Mouse (Mus musculus) urinary bladder, postnatal 36 days (tissue): ENCODE data around the gene Ap2a1.

ENCODE experiments used
- DNase-seq, 2 experiments: peaks; one replicate each; pipeline ENCODE4 v3.0.0; 2022; ENCODE audit warnings: low spot score in 2 of 2, mixed read lengths in 1 of 2

Gene Ap2a1

DNA sequence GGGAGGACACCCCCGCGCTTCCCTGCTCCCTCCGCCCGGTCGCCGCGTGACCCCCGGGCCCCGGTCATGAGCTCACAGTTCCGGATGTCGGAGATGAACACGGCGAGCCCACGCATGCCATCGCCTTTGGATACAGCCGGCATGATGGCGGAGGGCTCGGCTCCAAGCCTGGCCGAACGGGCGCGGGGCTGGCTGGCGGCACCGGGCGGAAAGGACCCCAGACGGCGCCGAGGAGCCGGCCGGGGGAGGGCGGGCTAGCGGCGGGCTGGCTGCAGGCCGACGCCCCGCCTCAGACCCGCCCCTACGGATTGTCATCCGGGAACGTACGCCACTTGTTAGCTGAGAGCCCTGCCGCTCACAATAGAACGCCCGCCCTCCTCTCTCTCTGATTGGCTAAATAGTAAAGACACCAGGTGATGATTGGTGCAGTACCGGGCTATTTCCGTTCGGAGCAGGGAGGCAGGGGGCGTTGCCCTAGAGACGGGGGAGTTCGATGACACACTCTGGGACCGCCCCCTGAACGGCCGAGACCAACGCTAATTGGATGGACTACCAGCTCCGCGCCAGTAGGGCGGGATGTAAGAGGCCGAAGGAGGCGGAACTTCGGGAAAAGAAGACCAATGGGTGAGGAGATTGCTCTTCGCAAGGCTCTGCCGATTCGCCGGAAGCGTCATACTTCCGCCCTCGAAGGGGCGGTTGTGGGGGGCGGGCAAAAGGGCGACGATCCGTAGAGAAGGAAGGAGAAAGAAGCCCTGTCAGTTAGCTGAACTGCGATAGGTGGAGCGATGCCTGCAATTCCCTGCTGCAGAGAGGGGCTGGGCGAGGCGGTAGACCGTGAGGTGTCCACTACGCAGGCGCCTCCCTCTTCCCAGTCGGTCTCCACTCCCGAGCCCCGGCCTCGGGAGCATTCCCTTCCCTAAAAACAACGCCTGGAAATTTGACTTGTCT, at the start of gene Ap2a1:
Gene Ap2a1, minus strand, starts transcription at position 293 of the 948 bp plus-strand sequence.
- peak; percentile 98 to 100 for DNase-seq

DNA sequence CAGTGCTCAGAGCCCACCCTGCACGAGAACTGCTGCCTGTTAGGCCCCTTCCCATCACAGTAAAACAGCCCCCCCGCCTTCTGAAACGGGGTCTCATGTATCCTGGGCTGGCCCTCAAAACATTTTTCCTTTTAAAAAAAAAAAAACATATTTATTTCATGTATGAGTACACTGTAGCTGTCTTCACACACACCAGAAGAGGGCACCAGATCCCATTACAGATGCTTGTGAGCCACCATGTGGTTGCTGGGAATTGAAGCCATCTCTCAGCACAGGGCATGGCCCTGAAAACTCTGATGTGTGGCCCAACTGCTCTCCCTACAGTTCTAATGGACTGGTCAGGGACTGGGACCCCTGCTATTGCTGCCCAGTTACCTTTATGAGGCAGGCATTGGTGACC, 49.0 kb upstream of the Ap2a1 start:
- DNase-seq: no peak

DNA sequence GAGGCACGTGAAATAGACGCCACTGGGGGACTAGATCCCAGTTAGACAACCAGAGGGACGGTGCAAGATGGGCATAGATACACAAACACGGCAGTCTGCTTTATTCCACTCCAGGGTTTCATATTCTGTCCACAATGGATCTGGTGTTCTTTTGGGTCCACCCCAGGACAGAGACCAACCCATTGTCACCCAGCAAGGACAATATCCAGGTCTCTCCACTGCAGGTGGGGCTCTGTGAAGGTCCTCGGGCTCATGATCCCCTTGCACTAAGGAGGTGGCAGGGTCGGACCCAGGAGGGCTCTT, 45.8 kb upstream of the Ap2a1 start:
- DNase-seq: no peak

DNA sequence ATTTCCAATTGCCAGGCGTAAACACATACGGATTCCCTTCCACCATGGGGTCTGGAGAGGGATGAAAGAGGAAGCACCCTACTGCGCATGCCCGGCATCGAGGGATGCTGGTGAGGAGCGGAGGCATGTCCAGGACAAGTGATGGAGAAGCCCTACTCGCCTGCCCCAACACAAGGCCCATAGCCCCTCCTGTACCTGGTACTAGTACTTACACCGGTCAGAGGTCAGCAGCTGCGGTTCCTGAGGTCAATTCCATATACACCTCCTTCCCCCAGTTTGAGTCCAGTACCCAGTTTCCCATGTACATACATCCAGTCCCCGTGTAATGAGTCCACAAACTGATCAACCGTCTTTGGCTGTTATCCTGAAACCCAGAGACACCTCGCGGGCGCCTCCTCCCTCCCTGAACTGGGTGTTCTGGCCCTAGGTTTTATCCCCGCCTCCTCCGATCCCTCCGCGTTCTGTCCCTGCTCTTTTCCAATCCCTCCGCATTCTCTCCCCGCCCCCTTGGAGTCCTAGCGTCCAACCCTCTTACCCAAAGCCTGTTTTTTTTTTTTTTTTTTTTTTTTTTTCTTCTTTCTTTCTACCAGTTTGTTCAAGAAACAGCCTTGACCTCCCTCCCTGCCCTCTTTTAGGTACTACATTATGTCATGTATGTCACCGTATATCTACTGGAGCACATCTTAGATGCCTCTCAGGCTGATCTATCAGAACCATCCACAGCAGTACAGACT, 45.3 kb upstream of the Ap2a1 start, which contains the start of gene Cpt1c:
Gene Cpt1c, minus strand, starts transcription at position 469 of the 734 bp plus-strand sequence.
- peak; percentile 56 to 81 for DNase-seq

DNA sequence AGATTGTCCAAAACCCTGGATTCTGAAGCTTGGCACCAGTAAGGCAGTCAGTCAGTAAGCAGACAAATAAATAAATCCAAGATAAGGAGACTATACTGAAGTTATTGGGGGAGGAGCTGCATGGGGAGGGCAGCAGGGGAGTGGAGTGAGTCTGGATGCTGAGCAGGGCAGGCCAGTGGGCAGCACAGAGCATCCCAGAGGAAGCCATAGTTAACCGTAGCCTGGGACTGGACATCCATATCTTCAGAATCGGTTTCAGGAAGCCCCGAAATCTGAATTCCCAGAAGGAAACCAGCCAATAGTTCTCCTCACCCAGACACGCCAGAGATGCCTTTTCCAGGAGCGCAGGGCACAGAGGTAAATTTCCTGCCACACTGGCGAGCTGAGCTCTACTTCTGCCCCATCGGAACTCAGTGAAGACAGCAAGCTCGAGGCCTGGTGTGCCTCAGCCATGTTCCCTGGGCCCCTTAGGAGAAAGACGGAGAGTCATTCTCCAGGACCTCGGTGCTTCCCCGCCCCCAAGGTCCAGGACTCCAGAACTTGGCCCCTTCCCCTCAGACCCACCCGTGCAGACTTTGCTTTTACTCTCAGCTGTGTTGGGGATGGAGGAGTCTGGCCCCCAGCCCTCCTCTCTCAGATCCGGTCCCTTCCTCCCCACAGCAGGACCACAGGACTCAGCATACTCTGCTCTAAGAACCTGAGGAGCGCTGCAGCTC, 44.3 kb upstream of the Ap2a1 start:
- DNase-seq: no peak

DNA sequence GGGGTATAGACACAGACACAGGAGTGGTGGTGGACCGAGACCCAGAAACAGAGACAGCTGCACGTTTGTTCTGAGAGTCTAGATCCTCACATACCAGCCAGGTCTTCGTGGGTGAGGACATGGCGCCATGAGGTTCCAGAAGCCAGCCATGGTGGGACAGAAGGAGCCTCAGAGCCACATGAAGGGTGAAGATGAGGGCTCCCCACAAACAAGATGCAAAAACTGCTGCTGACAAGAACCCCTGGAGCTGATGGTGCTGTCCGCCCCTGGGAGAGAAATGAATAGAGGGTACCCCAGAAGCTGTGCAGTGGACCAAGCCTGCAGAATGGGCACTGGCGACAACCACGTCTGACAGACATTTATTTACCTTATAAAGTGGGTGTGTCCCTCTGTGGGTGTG, 41.8 kb upstream of the Ap2a1 start:
- DNase-seq: no peak

DNA sequence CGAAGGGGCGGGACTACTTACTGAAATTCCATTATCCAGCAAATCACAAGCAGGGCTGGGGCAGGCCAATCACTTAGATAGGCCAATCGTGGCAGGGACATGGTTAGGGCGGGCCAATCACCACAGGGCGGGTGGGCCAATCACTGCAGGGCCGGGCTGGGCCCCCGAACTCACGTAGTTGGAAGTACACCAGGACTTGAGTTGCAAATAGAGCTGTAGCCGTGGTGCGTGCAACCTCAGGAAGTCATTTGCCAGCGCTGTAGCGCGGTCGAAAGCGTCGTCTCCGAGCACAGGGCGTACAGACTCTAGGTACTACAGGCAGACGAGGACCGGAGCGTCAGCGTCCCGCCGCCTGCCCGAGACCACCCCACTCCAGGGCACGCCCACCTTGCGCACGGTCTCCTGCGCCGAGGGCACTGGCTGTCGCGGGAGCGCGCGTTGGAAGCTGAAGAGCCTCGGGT, 41.0 kb upstream of the Ap2a1 start:
- peak; percentile 69 to 85 for DNase-seq

DNA sequence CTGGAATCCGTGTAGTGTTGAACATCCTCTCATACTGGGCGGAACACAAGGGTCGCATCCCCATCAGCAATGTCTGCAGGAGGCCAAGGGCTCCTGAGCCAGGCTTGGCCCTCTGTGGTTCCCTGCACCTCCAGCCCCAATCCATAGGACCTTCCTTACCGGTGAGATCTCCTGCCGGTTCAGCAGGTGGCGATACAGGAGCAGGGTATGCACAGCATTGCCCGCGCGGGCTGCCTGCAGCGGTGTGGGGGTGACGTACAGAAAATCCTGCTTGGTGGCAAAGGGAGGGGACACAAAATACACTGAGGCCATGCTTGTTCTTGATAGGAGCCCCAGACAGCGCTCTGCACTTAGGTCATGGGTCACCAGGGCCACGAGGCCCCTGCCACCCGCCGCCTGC, 37.3 kb upstream of the Ap2a1 start:
- DNase-seq: no peak

DNA sequence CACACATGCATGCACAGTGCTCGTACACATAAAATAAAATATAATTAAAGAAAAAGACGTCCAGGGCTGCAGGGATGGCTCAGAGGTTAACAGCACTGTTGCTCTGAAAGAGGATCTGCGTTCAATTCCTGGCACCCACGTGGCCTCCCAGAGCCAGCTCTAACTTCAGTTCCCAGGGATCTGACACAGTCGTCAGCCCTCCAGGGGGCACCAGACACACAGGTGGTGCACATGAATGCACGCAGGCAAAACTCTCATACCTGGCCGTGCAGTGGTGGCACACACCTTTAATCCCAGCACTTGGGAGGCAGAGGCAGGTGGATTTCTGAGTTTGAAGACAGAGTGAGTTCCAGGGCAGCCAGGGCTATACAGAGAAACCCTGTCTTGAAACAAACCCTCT, 36.7 kb upstream of the Ap2a1 start:
- DNase-seq: no peak

DNA sequence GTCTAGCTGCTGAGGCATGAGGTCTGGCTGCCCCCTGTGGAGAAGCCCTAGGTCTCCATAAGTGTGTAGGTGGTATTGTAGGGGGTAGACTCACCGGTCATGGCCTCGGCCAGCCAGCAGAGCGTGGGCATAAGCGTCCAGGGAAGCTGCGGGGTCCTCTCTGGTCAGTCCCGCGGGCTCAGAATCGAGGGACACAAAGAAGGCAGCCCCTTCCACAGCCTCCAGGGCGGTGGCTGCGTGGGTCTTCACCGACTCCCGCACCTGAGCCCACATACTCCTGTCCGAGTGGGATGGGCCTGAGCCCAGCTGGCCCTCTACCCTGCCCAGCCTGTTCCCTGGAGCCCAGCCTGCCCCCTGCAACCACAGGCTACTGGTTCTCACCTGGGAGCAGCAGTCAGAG, 35.7 kb upstream of the Ap2a1 start:
- no peak for DNase-seq

DNA sequence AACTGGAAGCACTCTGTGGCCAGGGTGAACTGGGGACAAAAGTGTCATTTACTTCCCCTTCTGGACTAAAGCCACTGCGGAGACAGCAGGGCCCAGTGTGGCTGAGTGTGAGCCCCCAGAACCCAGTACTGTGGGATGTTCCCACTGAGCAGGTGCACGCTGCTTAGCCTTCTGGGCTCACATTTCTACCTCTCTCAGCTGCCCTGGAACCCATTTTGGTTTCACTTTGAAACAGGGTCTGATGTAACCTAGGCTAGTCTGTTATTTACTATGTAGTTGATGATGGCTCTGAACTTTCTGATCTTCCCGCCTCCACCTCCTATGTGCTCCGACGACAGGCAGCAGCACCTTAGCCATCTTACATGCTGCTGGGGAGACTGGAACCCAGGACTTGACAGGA, 33.5 kb upstream of the Ap2a1 start:
- no peak for DNase-seq

DNA sequence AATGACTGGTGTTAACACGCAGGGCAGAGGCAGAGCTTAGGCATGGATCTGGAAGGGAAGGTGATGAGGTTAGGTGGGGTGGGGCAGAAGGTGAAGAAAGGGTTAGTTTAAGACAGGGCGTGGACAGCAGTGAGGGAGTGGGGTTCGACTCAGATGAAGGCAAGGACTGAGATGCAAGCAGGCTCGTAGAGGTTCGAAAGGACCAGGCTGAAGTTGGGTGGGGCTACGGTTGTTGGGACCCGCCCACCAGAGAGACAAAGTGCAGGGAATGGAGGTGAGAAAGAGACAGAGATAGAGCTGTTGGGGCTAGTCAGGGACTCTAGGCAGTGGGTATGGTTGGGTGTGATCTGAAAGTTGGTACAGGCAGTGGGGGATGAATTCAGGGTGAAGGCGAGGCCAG, 33.0 kb upstream of the Ap2a1 start:
- DNase-seq: no peak

DNA sequence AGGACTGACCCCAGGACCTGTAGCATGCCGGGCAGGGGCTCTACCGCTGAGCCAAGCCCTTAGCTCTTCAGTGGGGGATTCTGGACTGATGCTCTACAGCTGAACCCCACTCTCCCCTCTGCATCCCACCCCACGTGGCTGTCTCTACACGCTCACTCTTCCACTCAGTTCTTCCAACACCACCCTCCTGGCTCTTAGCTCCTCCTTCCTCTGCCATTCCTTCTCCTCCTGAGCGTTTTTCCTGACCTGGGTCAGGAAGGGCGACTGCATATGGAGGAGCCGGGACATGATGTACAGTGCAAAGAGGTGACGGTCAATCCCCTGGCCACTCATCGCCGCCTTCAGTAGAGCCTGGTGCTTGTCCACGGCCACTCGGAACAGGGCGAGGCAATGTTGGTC, 31.2 kb upstream of the Ap2a1 start:
- no peak for DNase-seq

DNA sequence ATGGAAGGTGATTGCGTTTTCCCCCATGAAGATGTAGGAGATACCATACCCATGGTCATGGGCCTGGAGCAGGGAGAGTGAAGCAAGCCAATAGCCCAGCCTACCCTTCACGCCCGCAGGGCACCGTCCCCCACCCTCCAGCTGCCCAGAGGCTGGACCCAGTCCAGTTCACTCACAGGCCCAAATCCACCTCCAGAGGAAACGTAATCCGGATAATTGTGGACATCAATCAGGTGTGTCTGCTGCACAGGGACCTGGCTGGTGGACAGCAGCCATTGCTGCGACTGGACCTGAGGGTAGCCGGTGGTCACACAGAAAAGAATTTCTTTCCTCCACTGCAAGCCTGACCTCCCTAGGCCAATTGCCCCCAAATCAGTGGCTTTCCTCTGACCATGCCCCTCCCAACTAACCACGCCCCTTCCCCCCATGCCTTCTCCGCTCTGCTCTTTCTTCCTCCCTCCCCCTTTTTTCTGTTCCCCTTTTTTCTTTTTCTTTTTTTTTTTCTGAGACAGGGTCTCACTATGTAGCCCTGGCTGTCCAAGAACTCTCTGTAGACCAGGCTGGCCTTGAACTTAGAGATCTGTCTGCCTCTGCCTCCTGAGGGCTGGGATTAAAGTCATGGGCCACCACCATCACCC, 30.7 kb upstream of the Ap2a1 start:
- DNase-seq: no peak

DNA sequence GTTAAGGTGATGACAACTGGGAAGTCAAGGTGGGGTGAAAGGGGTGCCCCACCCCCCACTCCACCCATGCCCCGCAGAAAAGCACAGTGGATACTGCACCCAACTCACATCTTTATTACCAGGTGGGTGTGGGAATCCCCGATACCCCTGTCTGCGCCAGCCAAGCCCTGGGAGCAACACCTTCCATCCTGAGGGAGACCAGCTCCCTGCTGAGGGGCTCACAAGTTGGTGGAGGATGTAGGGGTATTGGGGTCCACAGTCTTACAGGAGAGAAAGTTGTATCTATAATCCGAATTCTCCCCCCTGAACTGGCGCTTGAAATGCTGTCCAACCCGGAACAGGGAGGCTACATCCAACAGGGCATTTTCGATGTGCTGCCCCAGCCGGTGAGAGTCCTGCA, 30.0 kb upstream of the Ap2a1 start:
- DNase-seq: no peak

DNA sequence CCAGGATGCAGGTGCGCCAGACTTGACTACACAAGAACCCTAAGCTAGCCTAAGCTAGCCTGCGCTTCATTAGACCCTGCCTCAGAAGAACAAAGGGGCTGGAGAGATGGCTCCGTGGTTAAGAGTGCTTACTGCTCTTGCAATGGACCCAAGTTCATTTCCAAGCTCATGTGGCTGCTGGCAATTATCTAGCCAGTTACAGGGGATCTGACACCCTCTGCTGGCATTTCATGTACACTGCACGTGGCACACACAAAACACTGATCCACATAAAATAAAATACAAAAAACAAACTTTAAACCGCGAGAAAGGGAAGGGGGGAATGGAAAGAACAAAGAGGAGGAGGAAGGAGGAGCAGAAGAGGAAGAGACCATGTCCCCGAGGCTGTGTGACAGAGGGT, 28.9 kb upstream of the Ap2a1 start:
- DNase-seq: peak in 1 of 2 experiments; percentile 43

DNA sequence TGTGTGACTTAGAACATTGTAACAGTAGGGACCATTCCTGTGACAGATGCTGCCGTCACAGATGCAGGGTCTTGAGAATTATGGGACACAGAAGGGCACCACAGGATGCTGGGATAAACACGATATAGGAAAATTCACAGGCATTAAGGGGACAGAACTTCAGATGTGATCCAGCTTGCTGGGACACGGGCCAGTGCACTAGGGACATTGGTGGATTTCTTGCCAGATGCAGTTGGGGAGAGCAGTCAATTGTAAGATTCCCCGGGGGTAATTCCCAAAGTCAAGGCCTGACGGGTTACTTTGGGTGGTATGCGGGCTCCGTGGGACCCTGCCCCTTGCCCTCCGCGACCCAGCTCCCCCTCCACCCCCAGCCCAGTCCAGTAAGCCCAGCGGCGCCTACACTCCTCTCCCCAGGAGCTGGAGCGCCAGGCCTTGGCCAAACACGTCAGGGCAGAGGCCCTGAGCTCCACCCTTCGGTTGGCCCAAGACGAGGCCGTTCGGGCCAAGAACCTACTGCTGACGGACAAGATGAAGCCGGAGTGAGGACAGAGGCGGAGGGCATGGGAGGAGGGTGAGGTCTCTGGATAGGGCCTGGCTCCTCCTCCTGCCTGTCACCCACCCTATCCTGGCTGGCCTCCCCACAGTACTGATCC, 28.0 kb upstream of the Ap2a1 start:
- DNase-seq: peak; percentile 49 to 77

DNA sequence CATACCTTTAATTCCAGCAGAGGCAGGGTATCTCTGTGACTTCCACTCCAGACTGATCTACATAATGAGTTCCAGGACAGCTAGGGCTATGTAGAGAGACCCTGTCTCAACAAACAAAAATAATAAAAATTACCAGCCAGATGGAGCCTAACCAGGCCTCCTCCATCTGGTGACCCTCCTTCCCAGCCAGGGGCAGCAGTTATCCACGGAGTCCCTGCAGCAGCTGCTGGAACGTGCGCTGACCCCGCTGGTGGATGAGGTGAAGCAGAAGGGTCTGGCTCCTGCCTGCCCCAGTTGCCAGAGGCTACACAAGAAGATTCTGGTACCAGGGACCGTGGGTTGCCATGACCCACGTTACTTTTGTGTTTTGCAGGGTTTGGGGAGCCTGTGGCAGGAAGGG, 27.0 kb upstream of the Ap2a1 start:
- no peak for DNase-seq

DNA sequence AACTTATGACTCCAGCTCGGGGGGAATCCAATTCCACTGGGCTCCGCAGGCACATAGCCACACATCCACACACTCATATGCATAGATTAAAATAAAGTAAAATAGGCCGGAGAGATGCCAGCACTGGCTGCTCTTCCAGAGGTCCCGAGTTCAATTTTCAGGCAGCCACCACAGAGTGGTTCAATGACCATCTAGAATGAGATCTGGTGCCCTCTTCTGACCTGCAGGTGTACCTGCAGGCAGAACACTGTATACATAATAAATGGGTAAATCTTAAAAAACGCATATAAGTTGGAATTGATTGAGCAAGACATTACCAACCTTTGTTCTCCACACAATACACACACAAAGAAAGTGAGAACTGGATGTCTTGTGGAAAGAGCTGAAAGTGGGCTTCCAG, 26.3 kb upstream of the Ap2a1 start:
- DNase-seq: no peak

DNA sequence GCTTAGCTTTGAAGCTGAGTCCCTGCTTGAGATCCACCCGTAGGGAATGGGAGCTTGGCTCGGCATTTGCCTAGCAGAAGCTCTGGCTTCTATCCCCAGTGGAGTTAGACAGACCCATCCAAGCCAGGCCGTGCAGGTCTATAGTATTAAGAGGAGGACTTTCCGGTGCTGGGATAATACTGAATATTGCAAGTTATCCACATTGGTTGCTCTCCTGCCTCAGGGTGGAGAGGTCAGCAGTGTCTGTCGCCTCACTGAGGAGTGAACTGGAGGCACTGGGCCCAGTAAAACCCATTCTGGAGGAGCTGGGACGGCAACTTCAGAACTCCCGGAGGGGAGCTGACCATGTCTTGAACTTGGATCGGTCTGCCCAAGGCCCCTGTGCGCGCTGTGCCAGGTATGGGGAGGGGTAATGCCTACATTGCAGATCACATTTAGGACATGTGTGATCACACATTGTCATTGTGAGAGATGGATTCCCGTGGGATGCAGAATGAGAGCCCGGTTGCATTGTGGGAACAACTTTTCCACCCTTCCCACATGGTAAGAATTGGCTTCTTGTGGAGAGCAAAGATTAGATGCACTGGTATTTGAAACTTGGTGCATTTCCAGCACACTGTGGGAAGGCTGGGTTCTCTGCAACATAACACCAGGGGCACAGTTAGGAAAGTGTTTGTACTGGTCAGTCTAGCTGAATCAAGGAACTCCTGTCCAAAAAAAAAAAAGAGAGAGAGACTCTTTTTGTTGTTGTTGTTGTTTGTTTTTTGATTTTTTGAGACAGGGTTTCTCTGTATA, 25.0 kb upstream of the Ap2a1 start:
- no peak for DNase-seq

DNA sequence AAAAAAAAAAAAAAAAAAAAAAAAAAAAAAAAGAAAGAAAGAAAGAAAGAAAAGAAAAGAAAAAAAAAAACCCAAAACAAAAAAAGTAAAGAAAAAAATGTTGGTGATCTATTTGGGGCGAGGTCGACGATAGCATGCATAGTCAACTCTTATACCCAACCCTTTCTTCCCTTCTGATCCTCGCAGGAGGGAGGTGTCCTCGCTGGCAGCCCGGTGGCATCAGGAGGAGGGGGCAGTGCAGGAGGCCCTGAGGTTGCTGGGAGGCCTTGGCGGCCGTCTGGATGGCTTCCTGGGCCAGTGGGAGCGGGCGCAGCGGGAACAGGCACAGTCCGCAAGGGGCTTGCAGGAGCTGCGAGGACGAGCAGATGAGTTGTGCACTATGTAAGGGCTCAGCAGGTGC, 24.3 kb upstream of the Ap2a1 start:
- no peak for DNase-seq
